Mouse (Mus musculus): ENCODE results near the gene Adora3. TPM values are rescaled to one million over a fixed set of nuclear protein-coding genes. Genes with fewer than 3 reads are reported as not detected.

Gene Adora3
- polyA plus RNA-seq, 1 experiment from 2014 or later, result 0.21 TPM

Other genes with a start within 250 kb of the Adora3 start
- 40.8 and 41.3 TPM in 2 replicates for gene Ddx20, start 183.3 kb upstream of the Adora3 start, polyA plus RNA-seq (2015; fragmentation: Nextera tagmentation; extraction: Ambion mirVana)
- gene Inka2, start 166.3 kb upstream of the Adora3 start, polyA plus RNA-seq (2015; fragmentation: Nextera tagmentation; extraction: Ambion mirVana), result 2.6 TPM in 2 replicates
- 122 and 125 TPM in 2 replicates for gene Rap1a, start 69.5 kb upstream of the Adora3 start, polyA plus RNA-seq (2015; fragmentation: Nextera tagmentation; extraction: Ambion mirVana)
- 0.25 and 0.47 TPM in 2 replicates for gene Tmigd3, start within 50 bp of the Adora3 start, polyA plus RNA-seq (2015; fragmentation: Nextera tagmentation; extraction: Ambion mirVana)
- 0.82 and 0.93 TPM in 2 replicates for gene I830077J02Rik, start 61.8 kb downstream of the Adora3 start, polyA plus RNA-seq (2015; fragmentation: Nextera tagmentation; extraction: Ambion mirVana)
- gene Wdr77, start 88.5 kb downstream of the Adora3 start, polyA plus RNA-seq (2015; fragmentation: Nextera tagmentation; extraction: Ambion mirVana), result 127 and 133 TPM in 2 replicates
- gene Atp5f1, start 89.2 kb downstream of the Adora3 start, polyA plus RNA-seq (2015; fragmentation: Nextera tagmentation; extraction: Ambion mirVana), result 463 and 467 TPM in 2 replicates
- gene Ovgp1, start 102.9 kb downstream of the Adora3 start, polyA plus RNA-seq (2015; fragmentation: Nextera tagmentation; extraction: Ambion mirVana), result 1.3 and 1.7 TPM in 2 replicates
- 5.1 and 5.5 TPM in 2 replicates for gene Pifo, start 143.8 kb downstream of the Adora3 start, polyA plus RNA-seq (2015; fragmentation: Nextera tagmentation; extraction: Ambion mirVana)
- 0.19 and 0.21 TPM in 2 replicates for gene Chil5, start 162.0 kb downstream of the Adora3 start, polyA plus RNA-seq (2015; fragmentation: Nextera tagmentation; extraction: Ambion mirVana)
- gene Chia1, start 242.4 kb downstream of the Adora3 start, polyA plus RNA-seq (2015; fragmentation: Nextera tagmentation; extraction: Ambion mirVana), result 0.30 and 0.42 TPM in 2 replicates